Mouse (Mus musculus) heart, adult 2 months (tissue): ENCODE data around the gene Dscam. TPM values are rescaled to one million over a fixed set of nuclear protein-coding genes. Genes with fewer than 3 reads are reported as not detected.

Source experiments
- DNase-seq, 2 experiments: peaks; one replicate each; pipeline ENCODE4 v3.0.0; 2021
- H3K27ac ChIP-seq: fragments of 200-600 bp; 2 replicates; pipeline ENCODE4 v1.8.1; 2022
- H3K27me3 ChIP-seq: fragments of 200-500 bp; 2 replicates; pipeline ENCODE4 v1.6.1; 2012; ENCODE audit warnings: mild to moderate bottlenecking, low read length, inconsistent platforms, mixed read lengths; ENCODE audit not compliant: control insufficient read depth, insufficient read depth
- H3K36me3 ChIP-seq: fragments of 200-500 bp; 2 replicates; pipeline ENCODE4 v1.6.1; 2012; ENCODE audit warnings: low read length, inconsistent platforms; ENCODE audit not compliant: control insufficient read depth, insufficient read depth
- H3K4me1 ChIP-seq: fragments of 200-500 bp; 2 replicates; pipeline ENCODE4 v1.6.1; 2011; ENCODE audit warnings: low read length; ENCODE audit not compliant: control insufficient read depth, insufficient read depth
- H3K4me3 ChIP-seq: fragments of 200-600 bp; 2 replicates; pipeline ENCODE4 v1.8.1; 2022
- H3K79me2 ChIP-seq: fragments of 200-500 bp; replicated peaks from 2 replicates; pipeline ENCODE4 v1.6.1; 2012; ENCODE audit warnings: mild to moderate bottlenecking, inconsistent platforms, low read length, moderate library complexity, mixed read lengths; ENCODE audit not compliant: control insufficient read depth, insufficient read depth
- H3K9ac ChIP-seq: fragments of 200-500 bp; 2 replicates; pipeline ENCODE4 v1.6.1; 2012; ENCODE audit warnings: low read depth, mild to moderate bottlenecking, control low read depth, inconsistent platforms, low read length, mixed read lengths
- CTCF ChIP-seq: fragments of 200-600 bp; IDR thresholded peaks from 2 replicates; pipeline ENCODE4 v1.8.1; 2022; ENCODE audit warnings: antibody characterized with exemption, mild to moderate bottlenecking, moderate library complexity
- EP300 ChIP-seq: fragments of 200-500 bp; IDR thresholded peaks from 2 replicates; pipeline ENCODE4 v1.6.1; 2011; ENCODE audit warnings: low read depth, low read length, control low read depth; ENCODE audit not compliant: insufficient read depth
- POLR2A ChIP-seq: fragments of 200-500 bp; IDR thresholded peaks from 2 replicates; pipeline ENCODE4 v1.6.1; 2011; ENCODE audit warnings: mild to moderate bottlenecking, low read depth, low read length, control low read depth; ENCODE audit not compliant: insufficient read depth
- WGBS: fragments of 180-500 bp; shearing (Covaris S2); methylation state at CpG from one replicate; pipeline ENCODE4 v1.1.7; 2018; 5-methylcytosine and 5-hydroxymethylcytosine counted together
- intact Hi-C: fragments of 180-260 bp; cut with DNase I; formaldehyde crosslinking; loops from one replicate; pipeline ENCODE4 v1.15.1; 2025
- polyA plus RNA-seq: library from polyadenylated mRNA; depleted of rRNA; stranded (reverse); fragments of >200 nt; gene quantifications from 2 replicates; pipeline ENCODE4 v1.2.3, GENCODE M21; 2012
- total RNA-seq, 2 experiments: library from RNA; stranded (reverse); gene quantifications; 2 replicates each; pipeline ENCODE4 v1.2.3; 2021

Dscam gene
- total and polyA plus RNA-seq, 3 experiments = 0.06 TPM; not detected in 2

DNA sequence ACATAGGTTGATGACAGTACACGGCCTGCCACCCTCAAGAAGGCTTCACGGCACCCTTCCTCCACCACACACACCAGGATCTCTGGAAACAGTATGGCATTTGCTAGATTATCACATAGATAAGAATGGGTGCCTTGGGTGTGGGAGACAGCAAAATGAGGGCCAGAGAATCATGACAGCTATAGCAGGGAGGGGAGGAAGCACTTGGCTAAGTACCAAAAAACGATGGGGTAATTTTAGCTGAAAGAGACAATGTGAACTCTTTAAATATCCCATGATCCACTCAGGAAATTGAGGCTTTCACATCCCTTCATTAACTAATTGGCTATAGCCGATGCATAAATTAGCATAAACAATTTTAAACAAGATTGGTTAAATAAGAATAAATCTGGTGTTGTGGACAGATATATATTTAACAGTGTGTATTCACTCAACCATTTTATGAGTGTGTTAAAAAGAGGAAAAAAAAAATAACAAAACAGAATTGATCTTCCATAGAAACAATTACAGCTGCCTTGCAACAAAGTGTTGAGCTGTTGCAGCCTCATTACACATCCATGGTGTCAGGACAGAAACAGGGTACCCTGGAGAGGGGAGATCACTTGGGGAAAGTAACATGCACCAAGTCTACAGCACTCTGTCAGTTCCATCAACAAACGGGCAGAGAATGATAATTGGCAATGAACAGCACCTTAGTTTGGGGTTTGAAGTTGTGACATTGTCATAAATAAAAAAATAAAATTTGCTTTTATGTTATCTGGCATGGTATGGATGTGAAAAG is 427.9 kb downstream of the Dscam start:
- Histone ChIP-seq H3K27ac (no peak overlapping the region), H3K36me3 (no peaks in the 10 kb centered on the region), H3K4me1 (no peaks in the 10 kb centered on the region), H3K4me3 (no peak overlapping the region), H3K9ac (no peak overlapping the region), H3K27me3 (no peaks in the 10 kb centered on the region), H3K79me2 (no peaks in the 10 kb centered on the region)
- DNase-seq = no peak
- 53% methylated on average over 5 of the region's 5 CpGs for WGBS
- TF ChIP-seq POLR2A = no peak
- intact Hi-C loops = no loop called here

DNA sequence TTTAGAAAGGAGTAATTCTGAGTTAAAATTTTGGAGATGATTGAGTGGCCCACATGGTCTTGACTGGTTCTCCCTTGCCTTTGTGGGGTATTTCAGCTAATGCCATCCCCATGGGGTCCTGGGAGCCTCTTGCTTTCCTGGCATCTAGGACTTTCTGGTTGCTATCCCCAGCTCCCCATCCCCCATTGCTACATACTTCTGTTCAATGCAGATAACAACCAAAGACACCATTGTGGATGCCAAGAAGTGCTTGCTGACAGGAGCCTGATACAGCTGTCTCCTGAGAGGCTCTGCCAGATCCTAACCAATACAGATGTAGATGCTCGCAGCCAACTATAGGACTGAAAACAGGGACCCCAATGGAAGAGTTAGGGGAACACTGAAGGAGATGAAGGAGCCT is 429.2 kb downstream of the Dscam start:
- Histone ChIP-seq H3K27ac (no peak overlapping the region), H3K4me1 (no peaks in the 10 kb centered on the region), H3K9ac (no peak overlapping the region), H3K79me2 (no peaks in the 10 kb centered on the region), H3K4me3 (no peak overlapping the region), H3K36me3 (no peaks in the 10 kb centered on the region), H3K27me3 (no peaks in the 10 kb centered on the region)
- TF ChIP-seq CTCF = no peak
- TF ChIP-seq EP300 = no peak
- TF ChIP-seq POLR2A = no peak
- intact Hi-C loops = no loop called here
- WGBS = 41% methylated on average over 1 of the region's 1 CpGs
- no peak for DNase-seq

DNA sequence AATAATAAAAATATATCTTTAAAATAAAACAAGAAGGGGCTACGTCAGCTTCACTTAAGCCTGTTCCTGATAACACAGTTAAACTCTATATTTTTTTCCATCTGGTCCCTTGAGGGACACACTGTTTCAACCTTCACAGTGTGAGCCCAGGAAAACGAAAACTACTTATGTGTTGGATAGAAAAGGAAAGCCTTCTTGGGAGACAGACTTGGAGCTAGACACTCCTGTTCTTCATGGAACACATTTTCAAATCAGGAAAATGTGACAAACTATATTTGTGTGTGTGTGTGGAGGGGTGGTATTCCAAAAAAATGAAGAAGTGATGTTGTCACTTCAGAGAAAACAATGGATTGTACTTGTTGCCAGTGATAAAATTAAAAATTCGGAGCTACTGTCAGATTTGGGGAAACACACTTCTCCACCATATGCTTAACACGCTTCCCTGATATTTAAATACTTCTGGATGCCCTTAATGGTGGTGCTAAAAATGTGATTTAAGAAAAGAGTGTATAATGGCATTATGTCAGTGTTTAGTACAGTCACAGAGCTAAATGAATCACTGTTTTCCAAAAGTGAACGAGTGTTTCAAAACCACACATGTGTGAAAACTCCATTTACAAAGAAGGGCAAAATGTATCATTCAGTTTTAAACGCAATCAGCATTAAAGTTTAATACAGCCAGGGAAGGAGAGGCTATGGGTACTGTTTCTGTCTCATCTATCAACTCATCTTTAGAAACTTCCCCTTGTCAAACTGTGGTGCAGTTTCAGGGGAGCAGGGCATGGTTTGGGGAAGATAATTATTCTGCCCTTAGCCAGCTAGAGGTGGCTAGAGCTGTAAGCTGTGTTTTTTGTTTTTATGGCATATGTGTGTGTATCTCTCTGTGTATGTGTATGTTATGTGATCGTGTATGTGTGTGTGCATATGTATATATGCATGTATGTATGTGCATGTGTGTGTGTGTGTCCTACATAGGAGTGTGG is 430.2 kb downstream of the Dscam start:
- Histone ChIP-seq H3K27ac (no peak overlapping the region), H3K4me3 (no peak overlapping the region), H3K27me3 (no peaks in the 10 kb centered on the region), H3K4me1 (no peaks in the 10 kb centered on the region), H3K9ac (no peak overlapping the region), H3K79me2 (no peaks in the 10 kb centered on the region), H3K36me3 (no peaks in the 10 kb centered on the region)
- intact Hi-C loops = no loop called here
- DNase-seq = no peak
- TF ChIP-seq EP300 (no peak), CTCF (no peak), POLR2A (no peak)
- 67% methylated on average over 7 of the region's 7 CpGs for WGBS

DNA sequence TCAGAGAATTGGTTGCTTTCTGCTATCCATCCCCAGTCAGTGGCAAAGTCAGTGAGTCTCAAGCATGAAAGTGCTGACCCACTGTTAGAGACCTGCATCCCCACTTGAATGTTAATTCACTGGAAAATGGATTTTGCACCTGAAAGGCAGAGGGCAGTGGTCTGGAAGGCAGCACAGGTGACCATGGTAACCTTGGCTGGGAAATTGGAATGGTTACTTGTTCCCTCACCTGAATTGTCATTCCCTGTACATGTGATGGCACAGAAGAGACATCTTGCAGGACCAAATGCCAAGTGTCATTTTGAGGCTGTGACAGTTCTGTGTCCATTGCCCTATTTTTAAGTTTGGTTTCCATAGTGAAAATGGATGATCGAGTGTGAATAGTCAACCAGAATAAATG is 434.1 kb downstream of the Dscam start:
- DNase-seq = no peak
- WGBS = 77% methylated on average over 1 of the region's 1 CpGs
- H3K79me2 ChIP-seq = no peaks in the 10 kb centered on the region
- H3K27ac ChIP-seq = no peak overlapping the region
- H3K4me3 ChIP-seq = no peak overlapping the region
- no peaks in the 10 kb centered on the region for H3K36me3 ChIP-seq
- intact Hi-C loops = no loop called here
- TF ChIP-seq POLR2A (no peak), CTCF (no peak), EP300 (no peak)
- H3K27me3 ChIP-seq = no peaks in the 10 kb centered on the region
- no peak overlapping the region for H3K9ac ChIP-seq
- H3K4me1 ChIP-seq = no peaks in the 10 kb centered on the region

DNA sequence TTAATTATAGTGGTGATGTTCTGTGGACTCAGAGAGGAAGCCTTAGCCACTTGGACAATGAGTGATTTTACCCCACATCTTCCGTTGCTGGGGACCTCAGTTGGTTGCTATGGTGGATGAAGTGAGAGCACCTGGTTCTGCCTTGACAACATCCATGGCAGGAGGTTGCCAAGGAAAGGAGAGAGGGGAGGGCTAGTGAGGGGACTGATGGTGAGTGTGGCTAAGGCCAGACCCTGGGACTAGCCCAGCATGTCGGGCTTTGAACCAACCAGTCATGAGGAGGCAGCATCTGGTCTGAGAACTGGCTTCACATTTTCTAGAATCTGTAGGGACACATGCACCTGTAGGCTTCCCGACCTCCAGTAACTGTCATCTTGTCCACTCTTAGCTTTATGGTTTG is 439.7 kb downstream of the Dscam start:
- H3K36me3 ChIP-seq = no peaks in the 10 kb centered on the region
- intact Hi-C loops = no loop called here
- H3K79me2 ChIP-seq = no peaks in the 10 kb centered on the region
- no peaks in the 10 kb centered on the region for H3K27me3 ChIP-seq
- TF ChIP-seq POLR2A (no peak), CTCF (no peak), EP300 (no peak)
- WGBS = 75% methylated on average over 3 of the region's 3 CpGs
- H3K4me1 ChIP-seq = no peaks in the 10 kb centered on the region
- DNase-seq = no peak
- H3K27ac ChIP-seq = no peak overlapping the region
- no peak overlapping the region for H3K9ac ChIP-seq
- no peak overlapping the region for H3K4me3 ChIP-seq
